Mouse (Mus musculus) G1E (cell line): ENCODE measurements around the gene Actr1a. TPM values are rescaled to one million over a fixed set of nuclear protein-coding genes. Genes with fewer than 3 reads are reported as not detected.
A peak's percentile ranks its signal among the peaks of the same experiment; 100 is the strongest.

Experiments used
- ATAC-seq: 2 replicates; pipeline ENCODE4 v1.8.0; 2016; ENCODE audit warnings: mild to moderate bottlenecking; ENCODE audit not compliant: insufficient number of reproducible peaks, poor library complexity, low FRiP score, severe bottlenecking; ENCODE audit errors: extremely low read depth
- DNase-seq: peaks from one replicate; pipeline ENCODE4 v3.0.0; 2012; ENCODE audit warnings: low spot score
- H3K27me3 ChIP-seq: 2 replicates; pipeline ENCODE4 v1.6.1; 2012; ENCODE audit warnings: mild to moderate bottlenecking, low read length, inconsistent platforms; ENCODE audit not compliant: insufficient read depth
- H3K36me3 ChIP-seq: replicated peaks from 2 replicates; pipeline ENCODE3; 2012; ENCODE audit warnings: mild to moderate bottlenecking, inconsistent platforms
- H3K4me1 ChIP-seq: 2 replicates; pipeline ENCODE4 v1.6.1; 2012; ENCODE audit warnings: low read depth, low read length, inconsistent platforms, mixed read lengths; ENCODE audit not compliant: insufficient read depth
- H3K4me3 ChIP-seq: 2 replicates; pipeline ENCODE4 v1.5.1; 2012; ENCODE audit warnings: low read depth, mild to moderate bottlenecking, inconsistent platforms, low read length, moderate library complexity, mixed read lengths
- H3K9me3 ChIP-seq: replicated peaks from 2 replicates; pipeline ENCODE4 v1.6.1; 2012; ENCODE audit warnings: inconsistent platforms
- CTCF ChIP-seq: IDR thresholded peaks from 2 replicates; pipeline ENCODE4 v1.5.1; 2012; ENCODE audit warnings: low read depth, low read length, inconsistent platforms, mixed read lengths
- GATA1 ChIP-seq: IDR thresholded peaks from 2 replicates; pipeline ENCODE4 v1.6.1; 2012; ENCODE audit warnings: borderline replicate concordance, low read length, inconsistent platforms, mixed read lengths
- GATA2 ChIP-seq: IDR thresholded peaks from 2 replicates; pipeline ENCODE4 v1.6.1; 2012; ENCODE audit warnings: low read depth, low read length, inconsistent platforms, borderline replicate concordance
- POLR2AphosphoS5 ChIP-seq: IDR thresholded peaks from 2 replicates; pipeline ENCODE4 v1.6.1; 2012; ENCODE audit warnings: low read depth, low read length, inconsistent platforms; ENCODE audit not compliant: insufficient replicate concordance
- TAL1 ChIP-seq: conservative IDR thresholded peaks from 2 replicates; pipeline ENCODE4 v1.6.1; 2012; ENCODE audit warnings: low read depth, low read length, inconsistent platforms, mixed read lengths
- polyA plus RNA-seq: library from polyadenylated mRNA; stranded (reverse); fragments of >175 nt; gene quantifications from 2 replicates; pipeline ENCODE4 v1.2.3, GENCODE M21; 2012
- total RNA-seq, 2 experiments: library from RNA; stranded (forward) in 1 of 2; stranded (reverse) in 1 of 2; fragments of 200-1000 nt in 1 of 2; fragments of >200 nt in 1 of 2; fragmentation: Nextera tagmentation in 1 of 2; gene quantifications; 2 replicates each; pipeline ENCODE4 v1.2.3; 2014 to 2017

Gene Actr1a
- total and polyA plus RNA-seq, 3 experiments, result 24.3 to 92.4 (median 84.5) TPM

DNA sequence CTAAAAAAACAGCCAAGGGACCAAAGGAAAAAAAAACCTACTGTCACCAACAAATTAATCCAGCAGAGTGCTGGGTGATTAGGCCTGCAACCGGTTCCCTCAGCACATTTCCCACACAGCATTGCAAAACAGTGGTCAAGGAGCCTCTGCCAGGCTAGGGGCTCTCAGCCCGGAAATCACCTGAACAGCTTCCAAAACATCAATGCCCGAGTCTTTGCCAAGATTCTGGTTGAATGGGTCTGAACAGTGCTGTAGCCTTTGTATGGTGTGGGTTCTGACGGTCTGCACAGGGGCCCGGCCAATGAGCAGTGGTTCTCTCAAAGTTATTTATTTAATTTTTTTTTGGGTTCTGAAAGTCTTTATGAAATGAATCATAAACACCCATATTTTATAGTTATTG lies 20.1 kb downstream of the Actr1a start:
- TF ChIP-seq GATA1 (no peak), TAL1 (no peak), CTCF (no peak), GATA2 (no peak), POLR2AphosphoS5 (no peak)
- no peaks in the 10 kb centered on the region for H3K9me3 ChIP-seq
- ATAC-seq (no peak), DNase-seq (no peak)
- no peak overlapping the region for H3K4me3 ChIP-seq
- H3K36me3 ChIP-seq, result peaks cover 49% of the 10 kb centered on the region
- peaks cover 19% of the 10 kb centered on the region for H3K27me3 ChIP-seq
- H3K4me1 ChIP-seq, result no peaks in the 10 kb centered on the region; the same call in 1 of the 2 replicates

DNA sequence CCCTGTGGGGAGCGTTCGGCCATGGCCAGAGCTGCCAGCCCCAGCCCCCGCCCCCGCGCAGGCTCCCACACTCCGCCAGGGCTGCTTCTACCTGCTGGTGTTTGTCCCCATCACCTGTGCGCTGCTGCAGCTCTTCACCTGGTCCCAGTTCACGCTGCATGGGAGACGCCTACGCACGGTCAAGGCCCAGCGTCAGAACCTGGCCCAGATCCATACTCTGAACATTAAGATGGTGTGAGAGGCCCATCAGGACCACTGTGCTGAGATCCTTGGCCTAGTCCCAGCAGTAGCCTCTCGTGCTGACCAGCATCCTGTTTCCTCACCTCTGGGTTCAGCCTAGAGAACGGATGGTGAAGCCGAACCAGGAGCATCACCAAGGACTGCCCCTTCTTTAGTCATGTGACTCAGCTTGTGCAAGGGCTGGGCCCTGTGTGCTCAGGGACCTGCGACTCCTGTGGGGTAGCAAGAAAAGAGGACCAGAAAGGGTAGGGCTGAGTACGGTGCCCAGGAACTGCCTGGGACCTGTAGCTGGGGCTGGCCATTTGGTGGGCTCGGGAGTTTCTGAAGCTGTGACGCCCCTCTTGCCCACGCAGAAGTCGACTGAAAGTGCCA lies 21.0 kb downstream of the Actr1a start:
- Histone ChIP-seq H3K27me3 (peaks cover 19% of the 10 kb centered on the region), H3K36me3 (peaks cover 40% of the 10 kb centered on the region), H3K4me3 (no peak overlapping the region), H3K9me3 (no peaks in the 10 kb centered on the region), H3K4me1 (no peaks in the 10 kb centered on the region; the same call in 1 of the 2 replicates)
- DNase-seq (no peak), ATAC-seq (no peak)
- TF ChIP-seq TAL1 (no peak), GATA2 (no peak), CTCF (no peak)

- Histone ChIP-seq H3K4me3 (no peak overlapping the region), H3K36me3 (no peaks in the 10 kb centered on the region), H3K4me1 (peaks cover 4% of the 10 kb centered on the region), H3K27me3 (peaks cover 42% of the 10 kb centered on the region), H3K9me3 (no peaks in the 10 kb centered on the region)
- DNase-seq (peak; percentile 52), ATAC-seq (peak; percentile 28; the same call in 1 of the 2 replicates)
- TF ChIP-seq GATA1 (no peak), TAL1 (no peak), CTCF (no peak; the same call in 1 of the 2 replicates), GATA2 (no peak), POLR2AphosphoS5 (no peak)
Measured at GRCm38 (mm10) chr19:46369204-46369603, 26.3 kb downstream of the Actr1a start.

DNA sequence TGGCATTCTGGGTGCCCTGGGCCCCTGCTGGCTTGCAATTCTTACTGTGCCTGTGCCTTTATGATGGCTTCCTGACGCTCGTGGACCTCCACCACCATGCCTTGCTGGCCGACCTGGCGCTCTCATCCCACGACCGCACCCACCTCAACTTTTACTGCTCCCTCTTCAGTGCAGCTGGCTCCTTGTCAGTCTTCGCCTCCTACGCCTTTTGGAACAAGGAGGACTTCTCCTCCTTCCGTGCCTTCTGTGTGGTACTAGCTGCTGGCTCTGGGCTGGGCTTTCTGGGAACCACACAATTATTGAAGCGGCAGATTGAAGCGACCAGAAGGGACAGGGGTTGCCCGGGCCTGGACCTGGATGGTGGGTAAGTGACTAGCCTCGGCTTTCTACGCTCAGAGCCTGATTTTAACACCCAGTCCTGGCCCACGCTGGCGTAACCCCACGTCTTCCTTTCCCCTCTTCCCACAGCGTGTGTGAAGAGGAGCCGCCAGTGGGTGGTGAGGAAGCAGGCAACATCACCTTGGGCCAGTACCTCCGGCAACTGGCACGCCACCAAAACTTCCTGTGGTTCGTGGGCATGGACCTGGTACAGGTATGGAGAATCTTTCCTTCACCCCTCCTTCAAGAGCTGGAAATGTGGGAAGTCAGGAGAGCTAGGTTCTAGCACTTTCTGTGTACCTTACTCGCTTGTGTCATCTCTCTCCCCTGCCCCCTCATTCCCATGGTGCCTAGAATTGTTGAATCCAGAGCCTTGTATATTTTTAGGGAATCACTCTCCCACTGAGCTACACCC lies 27.6 kb downstream of the Actr1a start:
- no peaks in the 10 kb centered on the region for H3K36me3 ChIP-seq
- H3K4me1 ChIP-seq, result peaks cover 9% of the 10 kb centered on the region
- no peaks in the 10 kb centered on the region for H3K9me3 ChIP-seq
- no peak for ATAC-seq
- no peak for DNase-seq
- H3K27me3 ChIP-seq, result peaks cover 48% of the 10 kb centered on the region
- no peak for TF ChIP-seq GATA1
- TF ChIP-seq CTCF, result no peak
- no peak for TF ChIP-seq POLR2AphosphoS5
- no peak overlapping the region for H3K4me3 ChIP-seq

- H3K36me3 ChIP-seq, result no peaks in the 10 kb centered on the region
- no peaks in the 10 kb centered on the region for H3K9me3 ChIP-seq
- no peak for ATAC-seq
- no peak for TF ChIP-seq GATA2
- no peak for TF ChIP-seq GATA1
- no peak for TF ChIP-seq CTCF
- no peak for TF ChIP-seq TAL1
- no peak for TF ChIP-seq POLR2AphosphoS5
- H3K4me3 ChIP-seq, result no peak overlapping the region
- no peak for DNase-seq
- peaks cover 5% of the 10 kb centered on the region for H3K4me1 ChIP-seq
- H3K27me3 ChIP-seq, result peaks cover 58% of the 10 kb centered on the region
Measured at GRCm38 (mm10) chr19:46363294-46364009, 32.1 kb downstream of the Actr1a start.

DNA sequence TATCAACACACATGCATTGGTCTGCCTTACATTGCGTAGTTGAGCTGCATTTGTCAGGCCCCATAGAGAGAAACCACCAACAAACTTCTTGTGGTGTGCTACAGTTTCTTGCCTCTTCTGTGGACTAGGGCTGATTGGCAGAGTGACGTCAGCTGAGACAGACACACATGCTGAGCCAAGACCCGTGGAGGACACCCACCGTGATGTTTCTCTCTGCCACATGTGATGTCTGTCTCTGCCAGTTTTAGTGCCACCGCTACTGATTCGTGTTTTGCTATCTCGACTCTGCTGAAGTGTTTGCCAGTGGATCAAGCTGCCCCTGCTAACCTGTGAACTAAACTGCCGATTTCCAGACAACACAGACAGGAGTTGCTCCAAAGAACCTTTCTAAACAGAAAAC lies 33.4 kb downstream of the Actr1a start:
- no peak for DNase-seq
- H3K27me3 ChIP-seq, result peaks cover 59% of the 10 kb centered on the region
- no peaks in the 10 kb centered on the region for H3K9me3 ChIP-seq
- H3K36me3 ChIP-seq, result no peaks in the 10 kb centered on the region
- peaks cover 6% of the 10 kb centered on the region for H3K4me1 ChIP-seq
- no peak for ATAC-seq
- H3K4me3 ChIP-seq, result no peak overlapping the region
- TF ChIP-seq GATA1 (no peak), POLR2AphosphoS5 (no peak), GATA2 (no peak), CTCF (no peak), TAL1 (no peak)
